Mouse (Mus musculus): Measurements from ENCODE around the gene Picalm.

DNA sequence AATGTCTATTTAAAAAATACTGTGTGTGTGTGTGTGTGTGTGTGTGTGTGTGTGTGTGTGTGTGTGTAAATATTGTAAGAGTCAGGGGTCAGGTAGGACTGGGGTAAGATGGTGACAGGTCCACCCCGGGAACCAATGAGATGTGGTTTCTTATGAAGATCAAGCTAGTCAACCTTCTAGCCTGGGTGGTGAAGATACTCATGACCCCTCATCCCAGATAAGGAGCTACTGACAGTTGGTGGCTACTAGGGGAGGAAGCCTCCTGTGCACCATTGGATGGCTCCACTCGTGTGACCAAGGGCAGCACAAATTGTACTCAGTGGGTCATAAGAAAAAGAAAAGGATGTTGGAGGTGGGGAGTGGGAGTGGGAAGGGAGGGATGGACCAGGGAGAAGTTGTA is 129.9 kb downstream of the Picalm start:
- TF ChIP-seq CTCF (IDR thresholded peaks at IDR 0.05; ENCODE audit: low read depth, low read length), result no peak
- no peak for TF ChIP-seq POLR2A (IDR thresholded peaks at IDR 0.05; ENCODE audit: extremely low read depth, insufficient read depth, low read length)

Data from liver, adult 2 months (tissue).